Mouse (Mus musculus) mouse trophoblast stem cell (cell line): ENCODE measurements around the gene Zwilch.

Experiments
- in situ Hi-C, 2 experiments: fragments of 300-500 bp; cut with MseI, MboI; formaldehyde crosslinking; loops; 2 replicates in 1 of 2; 3 replicates in 1 of 2; pipeline ENCODE4 v1.15.1; 2025

The Zwilch gene

GRCm38 (mm10) chr9:64110502-64110901, 62.4 kb downstream of the Zwilch start:
- in situ Hi-C loops, result no loop called here

GRCm38 (mm10) chr9:64105301-64105700, 67.6 kb downstream of the Zwilch start:
- in situ Hi-C loops, result no loop called here

GRCm38 (mm10) chr9:64100442-64100841, 72.5 kb downstream of the Zwilch start:
- in situ Hi-C loops, result loop anchor here in 1 of 2 experiments (5.0 kb wide), 1 partner anchor 183 kb away; no protein-coding TSS in a partner anchor

- in situ Hi-C loops, result loop anchor here (5.0 kb wide), 2 partner anchors 76 to 181 kb away; partner anchors contain the start of gene Smad6 (in 1 of the 2)
Measured at GRCm38 (mm10) chr9:64098282-64098681, 74.6 kb downstream of the Zwilch start.

GRCm38 (mm10) chr9:64094083-64094482, 78.8 kb downstream of the Zwilch start:
- in situ Hi-C loops, result no loop called here

GRCm38 (mm10) chr9:64089004-64089403, 83.9 kb downstream of the Zwilch start:
- in situ Hi-C loops, result loop anchor here in 1 of 2 experiments (5.0 kb wide), 1 partner anchor 67 kb away; the partner anchor contains the start of gene Smad6

GRCm38 (mm10) chr9:64088346-64088745, 84.6 kb downstream of the Zwilch start:
- in situ Hi-C loops, result loop anchor here in 1 of 2 experiments (5.0 kb wide), 1 partner anchor 66 kb away; the partner anchor contains the start of gene Smad6

- in situ Hi-C loops, result loop anchor here in 1 of 2 experiments (5.0 kb wide), 1 partner anchor 65 kb away; the partner anchor contains the start of gene Smad6
Measured at GRCm38 (mm10) chr9:64087461-64088235, 85.3 kb downstream of the Zwilch start.
